Comparison of ENCODE assay signal across 9 mouse cellular contexts in genomic region chr2:118761906-118762783, GRCm38 (mm10). TPM values are rescaled to one million over a fixed set of nuclear protein-coding genes. Genes with fewer than 3 reads are reported as not detected.
A peak's percentile ranks its signal among the peaks of the same experiment; 100 is the strongest.
DNase-seq lines count a peak whose midpoint lies in the region; ATAC-seq lines count a peak whose summit lies in the region.
"Had no signal": no experiment of that assay in that cellular context is flagged by ENCODE, and none has a peak within 500 bp of the region (broad histone marks: within the 10 kb centered on the region; RNA-seq: fewer than 3 reads in every experiment).

Gene Ccdc9b (minus strand): TSS chr2:118762661.

- H3K27me3 ChIP-seq in hindbrain, embryonic 13.5 days: peaks cover 16% of the 10 kb centered on the region; the same call in 1 of the 2 replicates

- no peaks in the 10 kb centered on the region for H3K9me3 ChIP-seq in hindbrain, embryonic 13.5 days

- 4% methylated on average over 29 of the region's 29 CpGs for WGBS in hindbrain, embryonic 13.5 days

- peak within 1 kb of the TSS; percentile 46 for H3K4me2 ChIP-seq in hindbrain, embryonic 13.5 days

- H3K4me1 ChIP-seq in hindbrain, embryonic 13.5 days (replicated peaks): peaks cover 50% of the 10 kb centered on the region

- H3K36me3 ChIP-seq in hindbrain, embryonic 13.5 days: no peaks in the 10 kb centered on the region

- peak; percentile 77 for ATAC-seq in hindbrain, embryonic 13.5 days (ENCODE audit: low FRiP score)

- H3K4me3 ChIP-seq in hindbrain, embryonic 13.5 days: peak within 1 kb of the TSS; percentile 17

- peak; percentile 60 for DNase-seq in R1 (ENCODE audit: low read depth, low spot score)
- peak; percentile 86 to 90 for DNase-seq in cerebellum, postnatal 36 days
- peak; percentile 94 for DNase-seq in gastrocnemius, adult 18-20 months (ENCODE audit: low spot score)
- DNase-seq in left cerebral cortex, adult 11 months (ENCODE audit: low spot score): peak; percentile 82
- peak; percentile 97 for DNase-seq in lung, postnatal 14 days
- DNase-seq in retina, embryonic 14.5 days (ENCODE audit: low spot score): peak; percentile 70
- peak; percentile 80 for DNase-seq in urinary bladder, postnatal 10 days (ENCODE audit: low spot score)

- H3K27ac ChIP-seq in hindbrain, embryonic 13.5 days: peak within 1 kb of the TSS; percentile 96
- H3K27ac ChIP-seq: macrophage had no signal

- H3K9ac ChIP-seq in hindbrain, embryonic 13.5 days: peak within 1 kb of the TSS; percentile 71

RNA-seq across cellular contexts. Expression of gene Ccdc9b, which starts in this region (rescaled TPM):
- 10 to 100 TPM; 14.4 to 16.6 TPM for total RNA-seq in gastrocnemius, adult 18-20 months (2021)
- polyA plus RNA-seq in hindbrain, embryonic 13.5 days (2015; fragmentation: Nextera tagmentation; extraction: Ambion mirVana): 1.2 and 1.4 TPM in 2 replicates

Comparison
In these comparisons a context has a peak if more than half of its experiments do, and no peak if none do; other contexts are left out.
1. Peak in every context shown above with its lines: DNase-seq, ATAC-seq, H3K4me3 ChIP-seq and H3K27ac ChIP-seq.